Mouse (Mus musculus) midbrain, embryonic 15.5 days (tissue): ENCODE data around the gene Zfp57. TPM values are rescaled to one million over a fixed set of nuclear protein-coding genes. Genes with fewer than 3 reads are reported as not detected.

Experiments
- ATAC-seq: fragments of 200-750 bp; cut with Nextera tagmentation; replicated peaks from 2 replicates; pipeline ENCODE4 v1.8.0; 2017; ENCODE audit warnings: moderate TSS enrichment
- H3K27ac ChIP-seq: fragments of 300-500 bp; sonication (generic); 2 replicates; pipeline ENCODE4 v1.5.1; 2015; ENCODE audit warnings: mild to moderate bottlenecking, inconsistent platforms
- H3K27me3 ChIP-seq: fragments of 300-500 bp; sonication (generic); replicated peaks from 2 replicates; pipeline ENCODE4 v1.6.1; 2015; ENCODE audit warnings: inconsistent platforms
- H3K36me3 ChIP-seq: fragments of 300-500 bp; sonication (generic); replicated peaks from 2 replicates; pipeline ENCODE4 v1.6.1; 2015; ENCODE audit warnings: inconsistent platforms
- H3K4me1 ChIP-seq: fragments of 300-500 bp; sonication (generic); 2 replicates; pipeline ENCODE4 v1.6.1; 2015; ENCODE audit warnings: inconsistent platforms
- H3K4me2 ChIP-seq: fragments of 300-500 bp; sonication (generic); 2 replicates; pipeline ENCODE4 v1.6.1; 2015; ENCODE audit warnings: inconsistent platforms, mild to moderate bottlenecking, moderate library complexity
- H3K4me3 ChIP-seq: fragments of 300-500 bp; sonication (generic); 2 replicates; pipeline ENCODE4 v1.5.1; 2015; ENCODE audit warnings: mild to moderate bottlenecking, inconsistent platforms
- H3K9ac ChIP-seq: fragments of 300-500 bp; sonication (generic); 2 replicates; pipeline ENCODE4 v1.6.1; 2015; ENCODE audit warnings: mild to moderate bottlenecking, inconsistent platforms
- H3K9me3 ChIP-seq: fragments of 300-500 bp; sonication (generic); 2 replicates; pipeline ENCODE4 v1.6.1; 2016; ENCODE audit warnings: inconsistent platforms
- WGBS: fragments of 180-500 bp; shearing (Covaris S2); methylation state at CpG from one replicate; pipeline ENCODE4 v1.1.7; 2015; ENCODE audit warnings: mixed read lengths; 5-methylcytosine and 5-hydroxymethylcytosine counted together
- polyA plus RNA-seq: library from polyadenylated mRNA; unstranded; fragments of >200 nt; fragmentation: Nextera tagmentation; extraction: Ambion mirVana; gene quantifications from 2 replicates; pipeline ENCODE4 v1.2.1, GENCODE M21; 2015

Zfp57 gene
- polyA plus RNA-seq, 1 experiment from 2014 or later: 324 TPM

DNA sequence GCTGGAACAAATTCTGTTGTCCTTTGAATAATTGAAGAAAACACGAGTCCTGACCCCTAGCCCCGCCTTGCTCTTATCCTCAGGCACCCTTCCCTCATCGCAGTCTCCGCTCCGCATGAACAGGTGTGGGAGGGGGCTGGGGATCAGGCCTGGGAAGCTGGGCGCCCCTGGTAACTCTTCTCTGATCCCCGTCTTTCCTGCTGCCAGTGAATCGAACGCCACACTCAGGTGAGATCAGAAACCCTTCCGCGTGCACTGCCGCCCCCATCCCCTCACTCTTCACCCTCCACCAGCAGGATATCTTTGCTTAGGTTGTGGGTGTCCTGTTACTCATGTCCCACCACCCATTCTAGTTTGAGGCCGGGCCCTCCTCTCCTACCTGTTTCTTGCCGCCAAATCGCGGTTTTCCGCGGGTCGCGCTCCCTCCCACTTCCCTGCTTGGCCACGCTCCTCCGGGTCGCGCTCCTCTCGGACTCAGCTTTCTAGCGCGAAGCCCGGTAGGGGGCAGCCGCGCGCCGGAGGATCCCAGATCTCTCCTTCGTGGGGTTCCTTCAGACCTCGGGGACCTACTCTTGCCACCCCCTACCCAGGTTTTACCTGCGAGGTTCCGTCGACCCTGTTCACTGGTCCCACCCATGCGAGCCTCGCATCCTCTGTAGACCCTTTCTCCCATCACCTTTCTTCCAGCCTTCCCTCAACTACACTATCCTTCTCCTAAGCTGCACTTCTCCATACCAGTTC, 48.8 kb downstream of the Zfp57 start:
- peak; percentile 7 for ATAC-seq
- Histone ChIP-seq H3K4me3 (peak overlapping the region; percentile 66), H3K4me1 (peaks cover 59% of the 10 kb centered on the region), H3K27ac (peak overlapping the region; percentile 85), H3K9ac (peak overlapping the region; percentile 77), H3K27me3 (no peaks in the 10 kb centered on the region), H3K9me3 (no peaks in the 10 kb centered on the region), H3K4me2 (peak overlapping the region; percentile 77), H3K36me3 (0 out of 2 replicates have a peak, but pooled peaks cover 8% of the 10 kb centered on the region)
- WGBS: 2% methylated on average over 39 of the region's 39 CpGs

DNA sequence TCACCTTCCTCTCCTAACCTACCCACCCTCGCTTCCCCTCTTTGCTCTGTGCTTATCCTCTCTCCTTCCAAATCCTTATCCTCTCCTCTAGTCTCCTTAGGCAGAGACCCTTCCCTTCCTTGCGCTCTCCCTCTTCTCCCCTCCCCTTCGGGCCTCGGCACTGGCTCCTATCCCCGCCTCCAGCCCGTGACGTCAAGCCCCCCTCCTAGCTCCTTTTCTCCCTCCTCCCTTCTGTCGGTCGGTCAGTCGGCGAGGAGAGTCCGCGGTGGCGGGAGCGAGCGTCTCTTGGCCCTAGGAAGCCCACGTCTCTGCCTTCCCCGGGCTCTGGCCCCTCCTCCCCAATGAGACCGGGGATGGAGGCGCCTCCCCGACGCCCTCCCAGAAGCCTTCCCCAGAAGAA, 49.4 kb downstream of the Zfp57 start:
- peak; percentile 60 for ATAC-seq
- under 1% methylated on average over 22 of the region's 22 CpGs for WGBS
- H3K4me1 ChIP-seq: peaks cover 55% of the 10 kb centered on the region
- H3K9ac ChIP-seq: peak overlapping the region; percentile 77
- peaks cover 10% of the 10 kb centered on the region; the same call in 1 of the 2 replicates for H3K36me3 ChIP-seq
- no peaks in the 10 kb centered on the region for H3K27me3 ChIP-seq
- H3K27ac ChIP-seq: peak overlapping the region; percentile 85
- peak overlapping the region; percentile 66 for H3K4me3 ChIP-seq
- peak overlapping the region; percentile 77 for H3K4me2 ChIP-seq
- H3K9me3 ChIP-seq: no peaks in the 10 kb centered on the region

DNA sequence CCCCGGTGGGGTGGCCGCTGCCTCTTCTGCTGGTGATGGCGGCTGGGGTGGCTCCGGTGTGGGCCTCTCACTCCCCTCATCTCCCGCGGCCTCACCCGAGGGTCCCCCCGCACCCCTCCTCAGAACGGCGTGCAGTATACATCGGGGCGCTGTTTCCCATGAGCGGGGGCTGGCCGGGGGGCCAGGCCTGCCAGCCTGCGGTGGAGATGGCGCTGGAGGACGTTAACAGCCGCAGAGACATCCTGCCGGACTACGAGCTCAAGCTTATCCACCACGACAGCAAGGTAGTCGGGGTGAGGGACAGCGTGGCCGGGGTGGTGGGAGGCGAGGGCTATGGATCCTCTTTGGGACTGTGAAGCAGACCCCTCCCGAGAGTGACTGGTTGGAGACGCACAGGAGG, 49.9 kb downstream of the Zfp57 start:
- H3K4me2 ChIP-seq: peak overlapping the region; percentile 77
- under 1% methylated on average over 27 of the region's 27 CpGs for WGBS
- peaks cover 55% of the 10 kb centered on the region for H3K4me1 ChIP-seq
- H3K9ac ChIP-seq: peak overlapping the region; percentile 77
- H3K27me3 ChIP-seq: no peaks in the 10 kb centered on the region
- peak; percentile 21 for ATAC-seq
- H3K4me3 ChIP-seq: peak overlapping the region; percentile 66
- H3K27ac ChIP-seq: peak overlapping the region; percentile 85
- no peaks in the 10 kb centered on the region for H3K9me3 ChIP-seq
- peaks cover 15% of the 10 kb centered on the region for H3K36me3 ChIP-seq

DNA sequence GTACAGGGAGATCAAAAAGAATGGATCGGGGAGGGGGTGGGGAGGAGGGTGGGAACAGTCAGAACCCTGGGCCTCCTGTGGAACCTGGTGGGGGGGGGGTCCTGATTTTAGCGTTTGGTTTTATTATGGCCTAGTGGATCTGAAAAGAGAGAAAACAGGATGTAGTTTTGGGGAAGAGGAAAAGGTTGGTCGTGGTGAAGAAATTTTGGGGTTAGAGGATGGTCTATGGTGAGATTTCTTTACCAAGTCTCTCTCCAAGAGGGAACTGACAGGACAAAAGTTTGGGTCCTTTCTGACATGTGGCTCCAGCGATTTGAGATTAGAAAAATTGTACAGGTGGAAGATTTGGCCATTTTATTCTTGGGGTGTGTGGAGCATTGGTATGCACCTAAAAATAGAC, 50.8 kb downstream of the Zfp57 start:
- Histone ChIP-seq H3K9me3 (no peaks in the 10 kb centered on the region), H3K9ac (peak overlapping the region; percentile 77; the same call in 1 of the 2 replicates)
- WGBS: 47% methylated on average over 4 of the region's 4 CpGs

DNA sequence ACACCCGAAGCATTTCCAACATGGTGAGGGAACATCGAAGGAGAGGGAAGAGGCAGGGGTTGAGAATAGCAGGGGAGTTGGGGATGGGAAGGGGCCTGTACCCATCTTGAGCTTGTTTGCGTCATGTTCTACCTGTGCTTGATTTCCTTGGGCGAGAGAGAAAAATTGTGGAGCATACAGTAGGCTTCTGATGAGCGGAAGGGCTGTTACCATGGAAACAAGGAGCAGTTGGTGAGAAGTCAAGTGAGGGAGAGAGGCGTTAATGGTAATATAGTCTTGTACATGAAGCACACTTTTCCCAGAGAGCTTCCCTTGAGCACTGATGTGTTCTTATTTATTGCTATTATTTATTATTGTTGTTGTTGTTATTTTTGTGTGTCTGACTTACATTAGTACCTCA, 56.0 kb downstream of the Zfp57 start:
- Histone ChIP-seq H3K9me3 (no peaks in the 10 kb centered on the region), H3K27me3 (no peaks in the 10 kb centered on the region), H3K9ac (no peak overlapping the region), H3K4me3 (no peak overlapping the region), H3K4me2 (no peak overlapping the region), H3K36me3 (peaks cover 42% of the 10 kb centered on the region), H3K27ac (no peak overlapping the region), H3K4me1 (peaks cover 20% of the 10 kb centered on the region)
- WGBS: 63% methylated on average over 6 of the region's 6 CpGs
- 0 out of 2 replicates have a peak, but pooled peaks have one; percentile 53 for ATAC-seq

More for the DNA sequence above, 50.8 kb downstream of the Zfp57 start:
- Histone ChIP-seq H3K4me1 (peaks cover 58% of the 10 kb centered on the region), H3K36me3 (peaks cover 22% of the 10 kb centered on the region), H3K4me2 (peak overlapping the region; percentile 77), H3K27ac (no peak overlapping the region), H3K27me3 (no peaks in the 10 kb centered on the region), H3K4me3 (peak overlapping the region; percentile 66)
- ATAC-seq: no peak

Other genes starting within 250 kb of the Zfp57 start
- gene H2-M10.5, start 228.3 kb upstream of the Zfp57 start, polyA plus RNA-seq: not detected in 2 replicates
- not detected in 2 replicates for gene H2-M10.6, start 189.0 kb upstream of the Zfp57 start, polyA plus RNA-seq
- gene Trim26, start 164.0 kb upstream of the Zfp57 start, polyA plus RNA-seq: 46.1 and 51.7 TPM in 2 replicates
- gene Trim15, start 134.0 kb upstream of the Zfp57 start, polyA plus RNA-seq: 0.79 and 1.2 TPM in 2 replicates
- 1.2 and 1.5 TPM in 2 replicates for gene Trim10, start 131.6 kb upstream of the Zfp57 start, polyA plus RNA-seq
- not detected in 2 replicates for gene Trim40, start 111.0 kb upstream of the Zfp57 start, polyA plus RNA-seq
- not detected in 2 replicates for gene Trim31, start 103.0 kb upstream of the Zfp57 start, polyA plus RNA-seq
- 1.1 and 1.7 TPM in 2 replicates for gene Rnf39, start 58.2 kb upstream of the Zfp57 start, polyA plus RNA-seq
- gene Ppp1r11, start 49.4 kb upstream of the Zfp57 start, polyA plus RNA-seq: 163 and 172 TPM in 2 replicates
- 51.0 and 52.7 TPM in 2 replicates for gene Znrd1, start 42.6 kb upstream of the Zfp57 start, polyA plus RNA-seq
- gene Znrd1as, start 42.6 kb upstream of the Zfp57 start, polyA plus RNA-seq: 4.7 and 4.9 TPM in 2 replicates
- gene 2410137M14Rik, start 19.9 kb upstream of the Zfp57 start, polyA plus RNA-seq: 0.40 and 0.68 TPM in 2 replicates
- gene H2-M5, start 11.6 kb upstream of the Zfp57 start, polyA plus RNA-seq: 3.4 and 3.8 TPM in 2 replicates
- gene Mog, start 22.2 kb downstream of the Zfp57 start, polyA plus RNA-seq: 2.4 and 3.7 TPM in 2 replicates
- gene Gabbr1, start 44.8 kb downstream of the Zfp57 start, polyA plus RNA-seq: 86.4 and 88.8 TPM in 2 replicates
- gene Olfr90, start 87.3 kb downstream of the Zfp57 start, polyA plus RNA-seq: 0.06 TPM in 1 of 2 replicates, not detected in the other
- gene Olfr91, start 97.1 kb downstream of the Zfp57 start, polyA plus RNA-seq: not detected in 2 replicates
- gene Olfr92, start 118.9 kb downstream of the Zfp57 start, polyA plus RNA-seq: not detected in 2 replicates
- gene Olfr93, start 160.3 kb downstream of the Zfp57 start, polyA plus RNA-seq: not detected in 2 replicates
- not detected in 2 replicates for gene Ubd, start 192.7 kb downstream of the Zfp57 start, polyA plus RNA-seq
- 0.10 and 0.26 TPM in 2 replicates for gene Olfr94, start 199.8 kb downstream of the Zfp57 start, polyA plus RNA-seq
- gene Olfr95, start 212.0 kb downstream of the Zfp57 start, polyA plus RNA-seq: not detected in 2 replicates
- gene Olfr96, start 219.0 kb downstream of the Zfp57 start, polyA plus RNA-seq: not detected in 2 replicates
- gene Olfr97, start 236.2 kb downstream of the Zfp57 start, polyA plus RNA-seq: not detected in 2 replicates